Mouse (Mus musculus): ENCODE measurements at regions not wholly inside any gene's neighbourhood (a gene's known extent, or its start where the extent isn't known, plus 50 kb on each side); places are given as distances from the start of the nearest gene placed in this dataset.

GRCm38 (mm10) chr9:71058655-71059054 lies 106.6 kb upstream of the Lipc start:
- no peak overlapping the region for H3K4me3 ChIP-seq (ENCODE audit: low read depth, low read length)
- TF ChIP-seq CTCF (IDR thresholded peaks at IDR 0.05; ENCODE audit: low read depth), result no peak
- no peaks in the 10 kb centered on the region for H3K4me1 ChIP-seq (replicated peaks; ENCODE audit: control insufficient read depth, insufficient read depth, low read length)
- no peak overlapping the region for H3K4me2 ChIP-seq (replicated peaks; ENCODE audit: low read depth)
- H3K27ac ChIP-seq (ENCODE audit: low read depth, low read length), result no peak overlapping the region
- no peaks in the 10 kb centered on the region for H3K27me3 ChIP-seq (replicated peaks; ENCODE audit: control insufficient read depth, insufficient read depth, low read length)
- no peak for ATAC-seq
- H3K36me3 ChIP-seq (ENCODE audit: control insufficient read depth, insufficient read depth), result no peaks in the 10 kb centered on the region
- H3K9me3 ChIP-seq (ENCODE audit: control insufficient read depth), result no peaks in the 10 kb centered on the region
- WGBS, result 32% methylated on average over 3 of the region's 3 CpGs
- no peak overlapping the region for H3K9ac ChIP-seq (ENCODE audit: low read depth, low read length)

- TF ChIP-seq CTCF (IDR thresholded peaks at IDR 0.05; ENCODE audit: low read depth), result no peak
- no peak overlapping the region for H3K4me2 ChIP-seq (replicated peaks; ENCODE audit: low read depth)
- no peaks in the 10 kb centered on the region for H3K9me3 ChIP-seq (ENCODE audit: control insufficient read depth)
- no peaks in the 10 kb centered on the region for H3K36me3 ChIP-seq (ENCODE audit: control insufficient read depth, insufficient read depth)
- no peak overlapping the region for H3K9ac ChIP-seq (ENCODE audit: low read depth, low read length)
- no peaks in the 10 kb centered on the region for H3K27me3 ChIP-seq (replicated peaks; ENCODE audit: control insufficient read depth, insufficient read depth, low read length)
- 85% methylated on average over 3 of the region's 3 CpGs for WGBS
- H3K4me3 ChIP-seq (ENCODE audit: low read depth, low read length), result no peak overlapping the region
- no peaks in the 10 kb centered on the region for H3K4me1 ChIP-seq (replicated peaks; ENCODE audit: control insufficient read depth, insufficient read depth, low read length)
- no peak for ATAC-seq
- no peak overlapping the region for H3K27ac ChIP-seq (ENCODE audit: low read depth, low read length)
These were observed 104.8 kb upstream of the Lipc start for GRCm38 (mm10) chr9:71056836-71057235.

GRCm38 (mm10) chr9:71043899-71044298 lies 91.9 kb upstream of the Lipc start:
- Histone ChIP-seq H3K4me1 (replicated peaks; ENCODE audit: control insufficient read depth, insufficient read depth, low read length) (no peaks in the 10 kb centered on the region), H3K9me3 (ENCODE audit: control insufficient read depth) (no peaks in the 10 kb centered on the region)

GRCm38 (mm10) chr9:71035286-71035685 lies 83.3 kb upstream of the Lipc start:
- Histone ChIP-seq H3K9me3 (ENCODE audit: control insufficient read depth) (no peaks in the 10 kb centered on the region), H3K4me2 (replicated peaks; ENCODE audit: low read depth) (no peak overlapping the region), H3K36me3 (ENCODE audit: control insufficient read depth, insufficient read depth) (no peaks in the 10 kb centered on the region), H3K4me1 (replicated peaks; ENCODE audit: control insufficient read depth, insufficient read depth, low read length) (no peaks in the 10 kb centered on the region), H3K27me3 (replicated peaks; ENCODE audit: control insufficient read depth, insufficient read depth, low read length) (no peaks in the 10 kb centered on the region), H3K4me3 (ENCODE audit: low read depth, low read length) (no peak overlapping the region), H3K9ac (ENCODE audit: low read depth, low read length) (no peak overlapping the region), H3K27ac (ENCODE audit: low read depth, low read length) (no peak overlapping the region)
- ATAC-seq, result no peak
- TF ChIP-seq CTCF (IDR thresholded peaks at IDR 0.05; ENCODE audit: low read depth), result no peak
- 79% methylated on average over 6 of the region's 6 CpGs for WGBS

More at GRCm38 (mm10) chr9:71043899-71044298, 91.9 kb upstream of the Lipc start:
- no peak for TF ChIP-seq CTCF (IDR thresholded peaks at IDR 0.05; ENCODE audit: low read depth)
- no peak overlapping the region for H3K4me2 ChIP-seq (replicated peaks; ENCODE audit: low read depth)
- no peak overlapping the region for H3K4me3 ChIP-seq (ENCODE audit: low read depth, low read length)
- no peaks in the 10 kb centered on the region for H3K27me3 ChIP-seq (replicated peaks; ENCODE audit: control insufficient read depth, insufficient read depth, low read length)
- no peak for ATAC-seq
- WGBS, result 36% methylated on average over 1 of the region's 1 CpGs
- H3K27ac ChIP-seq (ENCODE audit: low read depth, low read length), result no peak overlapping the region
- no peak overlapping the region for H3K9ac ChIP-seq (ENCODE audit: low read depth, low read length)
- no peaks in the 10 kb centered on the region for H3K36me3 ChIP-seq (ENCODE audit: control insufficient read depth, insufficient read depth)

- Histone ChIP-seq H3K36me3 (ENCODE audit: control insufficient read depth, insufficient read depth) (no peaks in the 10 kb centered on the region), H3K9me3 (ENCODE audit: control insufficient read depth) (no peaks in the 10 kb centered on the region), H3K27ac (ENCODE audit: low read depth, low read length) (no peak overlapping the region), H3K27me3 (replicated peaks; ENCODE audit: control insufficient read depth, insufficient read depth, low read length) (no peaks in the 10 kb centered on the region), H3K4me2 (replicated peaks; ENCODE audit: low read depth) (no peak overlapping the region), H3K4me1 (replicated peaks; ENCODE audit: control insufficient read depth, insufficient read depth, low read length) (no peaks in the 10 kb centered on the region), H3K9ac (ENCODE audit: low read depth, low read length) (no peak overlapping the region), H3K4me3 (ENCODE audit: low read depth, low read length) (no peak overlapping the region)
- no peak for TF ChIP-seq CTCF (IDR thresholded peaks at IDR 0.05; ENCODE audit: low read depth)
- no peak for ATAC-seq
These were observed 80.1 kb upstream of the Lipc start for GRCm38 (mm10) chr9:71032156-71032555.

- ATAC-seq, result 0 out of 2 replicates have a peak, but pooled peaks have one; percentile 16
- Histone ChIP-seq H3K36me3 (ENCODE audit: control insufficient read depth, insufficient read depth) (no peaks in the 10 kb centered on the region), H3K4me1 (replicated peaks; ENCODE audit: control insufficient read depth, insufficient read depth, low read length) (no peaks in the 10 kb centered on the region), H3K9ac (ENCODE audit: low read depth, low read length) (no peak overlapping the region), H3K27ac (ENCODE audit: low read depth, low read length) (no peak overlapping the region), H3K9me3 (ENCODE audit: control insufficient read depth) (no peaks in the 10 kb centered on the region), H3K4me3 (ENCODE audit: low read depth, low read length) (no peak overlapping the region), H3K4me2 (replicated peaks; ENCODE audit: low read depth) (no peak overlapping the region), H3K27me3 (replicated peaks; ENCODE audit: control insufficient read depth, insufficient read depth, low read length) (no peaks in the 10 kb centered on the region)
- TF ChIP-seq CTCF (IDR thresholded peaks at IDR 0.05; ENCODE audit: low read depth), result no peak
- WGBS, result 50% methylated on average over 3 of the region's 3 CpGs
These were observed 78.3 kb upstream of the Lipc start for GRCm38 (mm10) chr9:71030203-71030921.

Measured in intestine, postnatal 0 days (tissue).